Mouse (Mus musculus) liver, embryonic 14.5 days (tissue): ENCODE results near the gene Plxna3.

Experiments used
- CTCF ChIP-seq: IDR thresholded peaks from 2 replicates; pipeline ENCODE4 v1.5.1; 2016; ENCODE audit warnings: antibody characterized with exemption, low read depth, control low read depth
- EP300 ChIP-seq: IDR thresholded peaks from 2 replicates; pipeline ENCODE4 v1.6.1; 2016; ENCODE audit warnings: antibody characterized with exemption, low read depth

GRCm38 (mm10) chrX:74283092-74283437, 45.8 kb upstream of the Plxna3 start:
- no peak for TF ChIP-seq CTCF
- no peak for TF ChIP-seq EP300
